Mouse (Mus musculus) gastrocnemius, postnatal 10 days (tissue): ENCODE results near the gene Hist1h2bb. TPM values are rescaled to one million over a fixed set of nuclear protein-coding genes. Genes with fewer than 3 reads are reported as not detected.
A peak's percentile ranks its signal among the peaks of the same experiment; 100 is the strongest.
"Not testable (repeated sequence)": the region's sequence is repeated elsewhere in the genome, so short reads cannot be mapped to it uniquely, and the experiment has no call there.

ENCODE experiments used
- DNase-seq: peaks from one replicate; pipeline ENCODE4 v3.0.0; 2021; ENCODE audit warnings: mixed read lengths
- long read RNA-seq, 2 experiments: library from polyadenylated mRNA; stranded (forward); transcript quantifications; one replicate each; pipeline ENCODE4 v2.0.0; 2021
- total RNA-seq, 2 experiments: library from RNA; stranded (reverse); gene quantifications; 2 replicates each; pipeline ENCODE4 v1.2.3; 2021

Gene Hist1h2bb
- total RNA-seq: 100 to 1,000 TPM; 106 to 125 TPM
- long read RNA-seq, experiment 1: 0 reads
- long read RNA-seq, experiment 2: 0 reads

GRCm38 (mm10) chr13:23746201-23747080 is at the start of gene Hist1h2bb:
Hist1h2bb (plus strand) TSS chr13:23746734.
- DNase-seq: peak; percentile 61

DNA sequence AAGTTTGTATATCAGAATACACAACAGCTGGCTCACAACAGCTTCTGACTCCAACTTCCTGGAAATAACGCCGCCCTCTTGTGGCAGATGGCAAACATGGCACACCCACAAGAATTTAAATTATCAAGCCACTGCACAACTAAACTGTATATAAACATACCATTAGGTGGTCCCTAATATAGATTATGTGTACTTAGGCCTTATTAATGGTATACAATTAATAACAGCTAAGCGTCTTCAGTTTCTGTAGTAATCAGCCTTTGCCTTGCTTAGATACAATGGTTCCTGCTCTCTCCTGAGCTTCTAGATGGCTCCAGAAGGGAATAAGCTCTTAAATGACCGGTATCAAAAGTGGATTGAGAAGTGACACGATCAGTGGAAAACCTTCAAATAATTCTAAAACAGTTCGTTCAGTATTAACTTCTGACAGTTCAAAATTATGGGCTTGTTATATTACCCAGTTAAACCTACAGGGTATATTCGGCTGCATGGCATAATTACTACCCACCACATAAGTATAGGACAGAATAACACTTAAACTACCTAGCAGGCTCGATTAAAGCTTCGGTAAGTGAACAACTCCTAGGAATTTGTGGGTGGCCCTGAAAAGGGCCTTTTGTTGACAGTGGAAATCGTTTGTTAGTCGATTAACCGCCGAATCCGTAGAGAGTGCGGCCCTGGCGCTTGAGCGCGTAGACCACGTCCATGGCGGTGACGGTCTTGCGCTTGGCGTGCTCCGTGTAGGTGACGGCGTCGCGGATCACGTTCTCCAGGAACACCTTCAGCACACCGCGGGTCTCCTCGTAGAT is 48.8 kb upstream of the Hist1h2bb start:
- no peak for DNase-seq

DNA sequence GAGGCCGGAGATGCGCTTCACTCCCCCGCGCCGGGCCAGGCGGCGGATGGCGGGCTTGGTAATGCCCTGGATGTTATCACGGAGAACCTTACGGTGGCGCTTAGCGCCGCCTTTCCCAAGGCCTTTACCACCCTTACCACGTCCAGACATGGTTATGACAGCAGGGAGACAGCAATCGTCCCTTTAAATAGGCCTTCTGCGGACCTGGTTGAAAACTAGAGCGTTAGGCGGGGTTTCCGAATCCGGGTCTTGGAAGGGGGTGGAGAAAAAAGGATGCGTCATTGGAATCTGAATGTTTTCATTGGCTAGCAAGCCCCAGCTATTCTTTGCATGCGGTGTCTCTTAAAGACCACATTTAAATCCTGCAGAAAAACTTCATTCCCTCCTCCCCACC is 48.2 kb upstream of the Hist1h2bb start, which contains the start of gene Hist1h4c:
Gene Hist1h4c (minus strand): TSS at position 155 of the 394 bp plus-strand sequence.
- DNase-seq: peak; percentile 93

DNA sequence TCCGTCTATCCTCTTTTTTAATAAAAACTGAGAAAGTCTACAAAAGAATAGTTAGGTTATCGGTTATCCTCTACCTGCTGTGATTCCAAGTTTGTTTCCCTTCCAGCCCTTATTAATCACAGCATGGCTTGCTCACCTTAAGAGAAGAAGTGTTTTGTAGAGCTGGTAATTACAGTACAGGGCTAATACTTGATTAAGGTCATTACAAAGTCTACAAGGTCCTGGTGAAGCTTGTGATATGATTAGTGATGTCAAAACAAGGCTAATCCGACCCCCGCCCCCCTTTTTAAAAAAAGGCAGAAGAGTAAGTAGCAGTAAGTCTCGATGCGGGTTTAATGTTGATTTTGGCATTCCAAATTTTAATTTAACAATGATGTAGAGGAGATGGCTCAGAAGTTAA is 47.5 kb upstream of the Hist1h2bb start:
- DNase-seq: no peak

DNA sequence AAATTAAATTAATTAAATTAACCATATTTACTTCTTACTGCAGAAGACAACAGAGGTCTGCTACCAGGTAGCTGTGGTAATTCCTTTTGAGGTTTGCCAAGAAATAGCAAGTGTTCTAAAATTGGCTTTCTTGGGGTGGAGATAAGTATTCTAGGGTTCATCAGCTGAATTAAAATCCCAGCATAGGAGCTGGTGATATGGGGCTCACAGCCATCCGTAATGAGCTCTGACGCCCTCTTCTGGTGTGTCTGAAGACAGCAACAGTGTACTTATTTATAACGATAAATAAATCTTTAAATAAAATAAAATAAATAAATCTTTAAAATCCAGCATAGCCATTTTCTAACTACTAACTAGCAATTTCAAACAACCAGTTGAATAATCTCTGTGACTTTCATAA is 46.8 kb upstream of the Hist1h2bb start:
- DNase-seq: no peak

DNA sequence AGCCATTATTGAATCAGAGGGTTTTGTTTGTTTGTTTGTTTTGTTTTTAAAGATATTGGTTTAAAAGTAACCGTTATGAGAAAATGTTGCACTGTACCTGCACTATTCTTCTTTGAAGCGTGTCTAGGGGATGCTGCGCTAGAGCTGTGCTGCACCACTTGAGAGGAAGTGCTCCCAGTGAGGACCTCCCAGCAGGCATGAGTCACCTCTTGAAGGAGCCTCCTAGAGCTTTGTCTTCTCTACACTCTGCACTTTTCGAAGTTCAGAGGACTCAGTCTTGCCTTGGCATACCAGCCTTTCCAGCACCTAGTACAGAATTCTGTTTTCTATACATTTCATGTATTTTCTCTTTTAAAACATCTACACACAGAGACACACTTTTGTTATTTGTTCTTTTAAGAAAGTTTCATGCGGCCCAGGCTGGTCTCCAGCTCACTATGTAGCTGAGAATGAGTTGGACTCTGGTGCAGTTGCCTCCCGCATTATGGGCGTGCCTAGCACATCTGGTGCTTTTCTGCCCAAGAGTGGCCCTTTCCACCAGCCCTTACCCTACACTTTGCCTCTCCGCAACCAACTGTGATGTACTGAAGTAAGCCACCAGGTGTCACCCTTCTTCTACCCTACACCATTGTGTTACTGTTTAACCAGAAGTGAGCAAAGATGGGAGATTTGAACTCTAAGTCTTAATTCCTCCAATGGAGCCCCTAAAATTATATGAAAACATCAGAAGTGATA is 45.6 kb upstream of the Hist1h2bb start:
- DNase-seq: peak; percentile 49

DNA sequence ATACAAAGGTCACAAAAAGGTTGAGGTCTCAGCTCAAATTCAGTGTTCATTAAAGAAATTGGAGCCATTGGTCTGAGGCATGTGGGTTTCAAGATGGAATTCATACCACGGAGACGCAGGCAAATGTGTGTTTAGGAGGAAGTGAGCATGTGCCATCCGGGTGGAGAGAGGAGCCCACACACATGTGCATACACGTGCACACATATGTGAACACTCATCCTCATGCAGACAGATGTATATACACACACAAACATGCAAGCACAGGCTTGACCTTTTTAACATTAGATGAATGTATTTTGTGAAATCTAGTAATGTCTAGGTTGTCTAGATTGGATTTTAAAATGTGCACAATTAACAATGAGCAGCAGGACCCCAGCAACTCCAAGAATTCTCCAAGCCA is 44.3 kb upstream of the Hist1h2bb start:
- no peak for DNase-seq

- DNase-seq: not testable (repeated sequence)
These were observed 43.7 kb upstream of the Hist1h2bb start for GRCm38 (mm10) chr13:23702801-23703200.

GRCm38 (mm10) chr13:23705751-23706356 is 40.7 kb upstream of the Hist1h2bb start:
- DNase-seq: no peak

DNA sequence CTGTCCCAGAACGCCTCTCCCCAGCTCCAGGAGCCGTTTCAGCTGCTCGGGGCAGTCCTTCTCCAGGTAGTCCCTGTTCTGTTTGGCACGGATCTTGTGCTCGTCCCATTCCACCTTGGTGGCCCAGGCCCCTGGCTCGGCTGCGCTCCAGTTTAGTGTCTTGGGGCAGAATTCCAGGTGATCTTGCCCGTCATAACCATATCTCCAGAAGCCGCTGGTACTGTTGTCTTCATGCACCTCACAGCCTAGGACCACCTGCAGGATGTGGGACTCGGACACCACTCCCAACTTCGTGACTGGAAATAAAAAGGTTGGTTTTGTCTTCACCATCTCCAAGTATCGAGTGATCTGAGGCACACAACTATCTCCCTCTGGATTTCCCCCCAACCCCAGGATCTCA is 39.8 kb upstream of the Hist1h2bb start:
- no peak for DNase-seq

DNA sequence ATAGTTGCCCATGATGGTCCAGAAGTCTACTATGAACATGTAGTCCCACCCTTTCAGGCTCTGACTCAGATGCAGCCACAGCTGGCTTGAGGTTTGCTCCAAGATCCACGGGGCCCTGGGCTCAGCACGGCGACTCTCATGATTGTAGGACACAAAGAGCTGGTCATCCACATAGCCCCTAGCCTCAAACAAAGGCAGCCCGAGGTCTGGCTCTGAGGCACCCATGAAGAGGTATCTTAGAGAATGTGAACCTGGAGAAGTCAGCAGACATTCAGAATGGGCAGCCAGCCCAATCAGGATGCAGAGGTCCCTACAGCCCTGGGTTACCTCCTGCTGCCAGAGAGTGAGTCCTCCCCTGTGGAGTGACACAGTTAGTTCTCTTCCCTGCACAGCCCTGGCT is 38.5 kb upstream of the Hist1h2bb start:
- no peak for DNase-seq

DNA sequence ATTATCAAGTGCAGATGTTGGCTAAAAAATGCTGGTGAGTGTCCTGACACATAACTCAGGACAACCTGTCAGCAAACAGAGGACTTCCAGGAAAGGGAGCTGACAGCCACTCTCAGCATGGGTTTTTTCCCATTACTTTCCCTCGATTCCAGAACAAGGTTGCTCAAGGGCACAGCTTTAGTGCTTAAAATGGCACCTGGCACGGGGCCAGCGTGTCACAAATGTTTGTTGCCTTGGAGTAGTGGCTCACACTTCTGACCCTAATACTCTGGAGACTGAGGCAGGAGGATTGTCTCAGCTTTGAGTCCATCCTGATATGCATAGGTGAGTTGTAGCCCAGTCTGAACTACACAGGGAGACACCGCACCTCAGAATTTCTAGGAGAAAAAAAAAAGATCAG is 37.9 kb upstream of the Hist1h2bb start:
- DNase-seq: no peak

- no peak for DNase-seq
These were observed 36.7 kb upstream of the Hist1h2bb start for GRCm38 (mm10) chr13:23709714-23710373.

DNA sequence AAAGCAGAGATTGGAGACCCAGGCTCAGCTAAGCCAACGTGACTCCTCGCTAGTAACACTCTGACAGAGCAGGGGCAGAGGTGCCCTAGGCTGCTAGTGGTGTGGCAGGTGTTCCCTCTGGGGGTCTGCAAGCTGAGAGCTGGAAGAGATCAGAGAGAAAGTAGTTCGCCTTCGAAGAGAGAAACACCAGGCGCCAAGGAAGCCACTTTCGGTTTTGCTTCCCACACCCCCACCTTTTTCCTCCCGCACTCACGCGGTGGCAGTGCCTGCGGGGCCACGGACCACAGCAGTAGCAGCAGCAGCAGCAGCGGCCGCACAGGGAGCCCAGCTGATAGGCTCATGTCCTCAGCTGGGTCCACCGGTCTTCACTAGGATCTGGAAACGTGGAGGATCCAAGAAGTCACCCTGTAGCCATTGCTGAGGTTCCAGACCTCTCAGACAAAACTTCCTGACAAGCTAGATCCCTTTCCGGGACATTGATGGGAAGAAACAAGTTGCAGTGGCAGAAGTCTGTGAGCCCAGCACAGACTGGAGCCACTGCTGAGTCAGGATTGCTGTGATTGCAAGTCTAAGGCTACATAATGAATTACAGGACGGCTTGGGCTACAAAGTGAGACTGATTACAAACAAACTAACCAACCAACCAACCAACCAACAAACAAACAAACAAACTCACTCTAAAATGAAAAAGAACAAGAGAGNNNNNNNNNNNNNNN is 36.0 kb upstream of the Hist1h2bb start, which contains the start of gene Hfe:
Gene Hfe (minus strand): TSS at position 481 of the 716 bp plus-strand sequence.
- DNase-seq: peak; percentile 42

DNA sequence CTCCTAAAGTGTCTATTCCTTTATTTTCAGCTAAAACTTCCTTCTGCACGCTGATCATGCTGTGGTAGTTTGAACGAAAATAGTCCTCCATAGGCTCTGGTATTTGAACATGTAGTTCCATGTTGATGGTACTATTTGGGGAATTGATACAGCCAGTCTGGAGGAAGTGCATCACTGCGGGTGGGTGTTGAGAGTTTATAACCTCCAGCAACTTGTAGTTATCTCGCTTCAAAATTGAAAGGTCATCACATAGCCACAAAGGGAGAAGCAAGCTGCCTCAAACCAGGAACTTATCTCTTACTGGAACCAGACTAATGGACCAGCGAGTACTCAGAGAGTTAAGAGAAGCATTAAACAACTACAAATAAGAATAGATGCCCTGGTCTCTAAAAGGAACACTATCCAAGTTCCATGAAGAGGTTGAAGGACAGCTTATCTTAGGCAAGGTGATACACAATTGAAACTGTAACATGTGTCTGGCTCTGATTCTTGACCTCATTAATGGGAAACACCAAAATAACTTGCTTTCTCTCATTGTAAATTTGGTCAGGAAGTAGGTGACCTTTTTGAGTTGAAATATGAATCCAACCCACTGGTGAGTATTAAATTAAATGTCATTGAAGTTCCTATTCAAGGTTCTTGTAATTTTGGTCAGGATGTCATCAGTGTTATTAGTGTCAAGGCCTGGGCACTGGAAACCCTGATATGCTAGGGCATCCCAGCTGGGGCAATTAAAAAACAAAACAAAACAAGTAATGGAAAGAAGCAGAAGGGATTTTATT is 30.1 kb upstream of the Hist1h2bb start:
- DNase-seq: no peak

DNA sequence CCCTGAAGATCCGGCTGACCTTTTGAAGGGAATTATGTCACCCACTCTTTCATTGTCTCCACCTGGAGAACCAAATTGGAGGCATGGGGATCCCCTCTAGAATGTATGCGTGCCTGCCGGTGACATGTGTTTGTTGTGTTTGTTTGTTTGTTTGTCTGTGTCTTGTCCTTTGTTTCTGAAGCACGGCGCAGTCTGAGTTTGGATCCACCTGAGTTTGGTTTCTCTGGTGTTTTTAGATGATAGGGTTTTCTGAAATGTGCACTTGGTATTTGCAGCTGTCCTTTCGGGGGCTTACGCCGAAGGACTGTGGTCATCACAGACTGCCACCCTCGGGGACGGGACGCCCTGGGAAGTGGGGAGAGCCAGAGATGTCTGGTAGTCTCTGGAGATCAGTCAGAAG is 29.4 kb upstream of the Hist1h2bb start:
- no peak for DNase-seq

DNA sequence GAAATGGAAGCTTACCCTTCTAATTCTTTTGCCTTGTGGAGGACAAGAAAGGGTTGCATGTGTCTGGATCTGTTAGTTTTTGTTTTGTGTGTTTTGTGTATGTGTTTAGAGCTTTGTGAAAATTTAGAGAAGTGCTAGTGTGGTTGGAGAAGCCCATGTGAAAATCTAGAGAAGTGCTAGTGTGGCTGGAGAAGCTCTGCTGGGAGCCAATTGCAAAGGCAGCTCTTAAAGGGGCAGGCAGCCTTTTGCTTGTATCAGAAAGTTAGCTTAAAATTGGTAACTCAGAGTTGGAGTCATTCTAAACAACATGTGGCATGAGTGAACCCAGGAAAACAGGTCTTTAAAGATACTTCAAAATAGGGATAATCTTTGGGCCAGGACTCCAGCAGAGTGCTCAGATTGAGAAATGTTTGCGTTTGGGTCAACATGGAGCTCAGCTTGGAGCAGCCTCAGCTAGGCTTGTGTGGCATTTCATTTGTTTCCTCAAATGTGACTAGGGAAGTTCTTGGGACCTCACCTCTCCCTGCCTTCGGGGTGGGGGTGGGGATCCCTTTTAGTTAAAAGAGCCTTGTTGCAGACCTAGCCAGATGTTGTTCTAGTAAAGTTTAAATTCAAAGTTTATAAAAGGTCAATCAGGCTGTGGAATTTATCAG is 28.8 kb upstream of the Hist1h2bb start:
- DNase-seq: not testable (repeated sequence)

GRCm38 (mm10) chr13:23724239-23724638 is 22.3 kb upstream of the Hist1h2bb start:
- no peak for DNase-seq

DNA sequence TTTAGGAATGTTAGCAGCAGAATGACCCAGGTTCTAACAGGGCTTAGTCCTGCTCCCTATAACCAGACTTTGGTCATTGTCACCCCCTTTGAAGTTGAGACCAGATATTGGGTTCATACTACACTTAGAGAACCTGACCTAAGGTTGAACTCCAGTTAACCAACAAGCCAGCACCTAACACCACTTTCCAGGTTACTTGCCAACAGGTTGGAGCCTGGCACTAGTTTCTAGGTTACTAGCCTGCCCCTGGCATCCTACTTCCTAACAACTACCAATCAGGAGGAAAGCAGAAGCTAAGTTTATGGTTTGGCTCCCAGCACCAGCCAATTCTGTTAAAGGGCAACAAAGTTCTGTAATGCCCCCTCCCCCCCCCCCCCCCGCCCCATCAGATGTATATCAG is 21.3 kb upstream of the Hist1h2bb start:
- no peak for DNase-seq
